Mouse (Mus musculus): ENCODE measurements around the gene Zfp69. TPM values are rescaled to one million over a fixed set of nuclear protein-coding genes. Genes with fewer than 3 reads are reported as not detected.
A peak's percentile ranks its signal among the peaks of the same experiment; 100 is the strongest.

Zfp69 gene
- polyA plus RNA-seq, 1 experiment from 2014 or later, result 6.6 TPM

DNA sequence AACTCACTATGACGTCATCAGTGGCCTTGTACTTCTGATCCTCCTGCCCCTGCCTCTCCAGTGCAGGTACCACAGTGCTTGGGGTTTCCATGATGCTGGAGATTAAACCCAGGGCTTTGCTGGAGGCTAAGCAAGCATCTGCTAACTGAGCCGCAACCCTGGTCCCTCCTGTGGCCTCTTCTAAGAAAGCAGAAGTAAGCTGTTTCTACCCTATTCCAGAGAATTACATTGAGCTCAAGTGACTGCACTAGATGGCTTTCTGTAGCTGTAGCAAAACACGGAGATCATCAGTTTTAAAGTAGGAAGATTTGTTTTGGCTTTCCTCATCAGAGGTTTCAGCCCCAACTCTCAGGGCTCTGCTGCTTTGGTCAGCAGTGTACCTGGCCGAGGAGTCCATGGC is 37.0 kb downstream of the Zfp69 start:
- 62% methylated on average over 4 of the region's 4 CpGs for WGBS
- DNase-seq (ENCODE audit: low spot score) (no peak), ATAC-seq (ENCODE audit: low read depth) (no peak)
- Histone ChIP-seq H3K4me2 (ENCODE audit: low read depth, low read length) (no peak overlapping the region), H3K4me1 (ENCODE audit: control insufficient read depth, insufficient read depth, low read length) (no peaks in the 10 kb centered on the region), H3K9me3 (ENCODE audit: control insufficient read depth, low read length) (no peaks in the 10 kb centered on the region), H3K27ac (replicated peaks; ENCODE audit: low read depth, low read length) (no peak overlapping the region), H3K4me3 (ENCODE audit: low read depth, low read length) (no peak overlapping the region), H3K36me3 (ENCODE audit: control insufficient read depth, insufficient read depth, low read length) (no peaks in the 10 kb centered on the region), H3K9ac (ENCODE audit: low read depth, low read length) (no peak overlapping the region), H3K27me3 (replicated peaks; ENCODE audit: control insufficient read depth, insufficient read depth, low read length) (no peaks in the 10 kb centered on the region)

DNA sequence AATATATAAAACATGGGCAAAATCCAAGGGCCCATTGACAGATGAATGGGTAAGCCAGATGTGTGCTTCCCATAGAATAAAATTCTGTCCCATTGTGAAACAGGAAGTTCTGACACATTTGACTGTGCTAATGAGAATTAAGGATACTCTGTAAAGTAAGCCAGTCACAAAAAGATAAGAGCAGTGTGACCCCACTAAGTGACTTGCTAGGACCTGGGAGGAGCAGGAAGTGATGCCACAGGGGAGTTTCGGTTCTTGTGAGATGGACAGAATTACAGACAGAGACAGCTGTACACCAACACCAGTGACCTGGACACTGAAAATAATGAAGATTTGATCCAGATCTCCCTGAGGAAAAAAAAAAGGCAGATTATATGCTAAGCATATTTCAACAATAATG is 37.6 kb downstream of the Zfp69 start:
- Histone ChIP-seq H3K9ac (ENCODE audit: low read depth, low read length) (no peak overlapping the region), H3K9me3 (ENCODE audit: control insufficient read depth, low read length) (no peaks in the 10 kb centered on the region), H3K4me2 (ENCODE audit: low read depth, low read length) (no peak overlapping the region), H3K36me3 (ENCODE audit: control insufficient read depth, insufficient read depth, low read length) (no peaks in the 10 kb centered on the region), H3K4me1 (ENCODE audit: control insufficient read depth, insufficient read depth, low read length) (no peaks in the 10 kb centered on the region), H3K4me3 (ENCODE audit: low read depth, low read length) (no peak overlapping the region), H3K27me3 (replicated peaks; ENCODE audit: control insufficient read depth, insufficient read depth, low read length) (0 out of 2 replicates have a peak, but pooled peaks cover 4% of the 10 kb centered on the region), H3K27ac (replicated peaks; ENCODE audit: low read depth, low read length) (no peak overlapping the region)
- ATAC-seq (ENCODE audit: low read depth) (no peak), DNase-seq (ENCODE audit: low spot score) (no peak)
- WGBS, result 50% methylated on average over 1 of the region's 1 CpGs

DNA sequence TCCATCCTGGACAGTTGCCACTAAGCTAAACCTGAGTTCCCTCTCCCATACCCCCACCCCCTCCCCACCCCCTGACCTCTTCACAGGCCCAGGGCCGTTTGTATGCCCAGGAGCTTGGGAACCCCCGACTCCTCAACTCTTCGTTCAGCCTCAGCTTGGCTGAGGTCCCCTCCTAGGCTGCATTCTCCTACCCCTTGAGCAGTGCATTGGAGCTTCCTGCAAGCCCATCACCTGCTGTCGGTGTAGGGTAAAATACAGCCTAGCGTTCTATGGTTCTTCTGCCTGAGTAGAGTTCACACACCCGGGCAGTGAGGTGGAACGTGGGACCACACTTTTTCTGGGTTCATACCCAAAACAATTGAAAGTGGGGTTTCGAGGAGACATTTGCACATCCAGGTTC is 38.1 kb downstream of the Zfp69 start:
- H3K4me2 ChIP-seq (ENCODE audit: low read depth, low read length), result no peak overlapping the region
- H3K9me3 ChIP-seq (ENCODE audit: control insufficient read depth, low read length), result no peaks in the 10 kb centered on the region
- no peak for ATAC-seq (ENCODE audit: low read depth)
- no peak overlapping the region for H3K27ac ChIP-seq (replicated peaks; ENCODE audit: low read depth, low read length)
- H3K4me3 ChIP-seq (ENCODE audit: low read depth, low read length), result no peak overlapping the region
- 66% methylated on average over 8 of the region's 8 CpGs for WGBS
- H3K9ac ChIP-seq (ENCODE audit: low read depth, low read length), result no peak overlapping the region
- 0 out of 2 replicates have a peak, but pooled peaks cover 4% of the 10 kb centered on the region for H3K27me3 ChIP-seq (replicated peaks; ENCODE audit: control insufficient read depth, insufficient read depth, low read length)
- H3K36me3 ChIP-seq (ENCODE audit: control insufficient read depth, insufficient read depth, low read length), result no peaks in the 10 kb centered on the region
- H3K4me1 ChIP-seq (ENCODE audit: control insufficient read depth, insufficient read depth, low read length), result no peaks in the 10 kb centered on the region
- no peak for DNase-seq (ENCODE audit: low spot score)

DNA sequence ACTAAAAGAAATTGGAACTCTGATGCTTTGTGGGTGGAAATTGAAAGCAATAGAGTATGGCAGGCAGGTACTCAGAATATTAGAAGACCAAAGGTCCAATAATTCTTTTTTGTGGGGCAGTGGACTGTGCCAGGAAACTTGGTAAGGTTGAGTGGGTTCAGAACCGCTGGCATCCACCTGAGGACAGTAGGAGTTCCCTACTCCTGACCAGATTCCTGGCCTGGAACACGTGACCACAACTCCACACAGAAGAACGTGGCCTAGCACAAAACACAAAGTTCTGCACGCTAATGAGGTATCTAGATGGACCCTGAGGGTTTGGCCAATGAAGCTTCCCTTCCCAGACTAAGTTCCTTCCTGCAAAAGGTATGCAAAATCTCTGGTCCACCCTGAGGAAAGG is 38.6 kb downstream of the Zfp69 start:
- 0 out of 2 replicates have a peak, but pooled peaks cover 4% of the 10 kb centered on the region for H3K27me3 ChIP-seq (replicated peaks; ENCODE audit: control insufficient read depth, insufficient read depth, low read length)
- H3K36me3 ChIP-seq (ENCODE audit: control insufficient read depth, insufficient read depth, low read length), result no peaks in the 10 kb centered on the region
- no peaks in the 10 kb centered on the region for H3K9me3 ChIP-seq (ENCODE audit: control insufficient read depth, low read length)
- H3K27ac ChIP-seq (replicated peaks; ENCODE audit: low read depth, low read length), result no peak overlapping the region
- DNase-seq (ENCODE audit: low spot score), result no peak
- ATAC-seq (ENCODE audit: low read depth), result no peak
- H3K4me2 ChIP-seq (ENCODE audit: low read depth, low read length), result no peak overlapping the region
- no peak overlapping the region for H3K9ac ChIP-seq (ENCODE audit: low read depth, low read length)
- no peak overlapping the region for H3K4me3 ChIP-seq (ENCODE audit: low read depth, low read length)
- no peaks in the 10 kb centered on the region for H3K4me1 ChIP-seq (ENCODE audit: control insufficient read depth, insufficient read depth, low read length)
- WGBS, result 47% methylated on average over 4 of the region's 4 CpGs

DNA sequence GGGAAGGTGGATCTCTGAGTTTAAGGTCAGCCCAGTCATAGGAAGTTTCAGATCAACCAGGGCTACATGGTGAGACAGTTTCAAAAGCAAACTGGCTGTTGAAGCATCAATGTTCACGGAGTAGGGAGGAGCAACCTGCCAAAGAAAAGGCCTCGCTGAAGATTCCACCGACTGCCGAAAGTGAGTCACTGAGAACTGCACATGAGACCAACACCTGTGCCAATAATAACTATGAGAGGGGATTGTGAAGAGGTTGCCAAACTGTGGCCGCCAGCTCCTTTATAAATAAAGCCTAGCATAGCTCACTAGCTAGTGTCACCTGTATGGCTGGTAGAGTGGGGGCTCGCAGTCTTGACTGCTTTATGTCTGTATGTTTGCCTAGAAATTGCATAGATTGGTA is 40.4 kb downstream of the Zfp69 start:
- Histone ChIP-seq H3K27ac (replicated peaks; ENCODE audit: low read depth, low read length) (no peak overlapping the region), H3K9ac (ENCODE audit: low read depth, low read length) (no peak overlapping the region), H3K27me3 (replicated peaks; ENCODE audit: control insufficient read depth, insufficient read depth, low read length) (0 out of 2 replicates have a peak, but pooled peaks cover 4% of the 10 kb centered on the region), H3K36me3 (ENCODE audit: control insufficient read depth, insufficient read depth, low read length) (no peaks in the 10 kb centered on the region), H3K4me3 (ENCODE audit: low read depth, low read length) (no peak overlapping the region), H3K4me2 (ENCODE audit: low read depth, low read length) (no peak overlapping the region), H3K9me3 (ENCODE audit: control insufficient read depth, low read length) (no peaks in the 10 kb centered on the region), H3K4me1 (ENCODE audit: control insufficient read depth, insufficient read depth, low read length) (no peaks in the 10 kb centered on the region)
- no peak for ATAC-seq (ENCODE audit: low read depth)
- no peak for DNase-seq (ENCODE audit: low spot score)
- 75% methylated on average over 6 of the region's 6 CpGs for WGBS

DNA sequence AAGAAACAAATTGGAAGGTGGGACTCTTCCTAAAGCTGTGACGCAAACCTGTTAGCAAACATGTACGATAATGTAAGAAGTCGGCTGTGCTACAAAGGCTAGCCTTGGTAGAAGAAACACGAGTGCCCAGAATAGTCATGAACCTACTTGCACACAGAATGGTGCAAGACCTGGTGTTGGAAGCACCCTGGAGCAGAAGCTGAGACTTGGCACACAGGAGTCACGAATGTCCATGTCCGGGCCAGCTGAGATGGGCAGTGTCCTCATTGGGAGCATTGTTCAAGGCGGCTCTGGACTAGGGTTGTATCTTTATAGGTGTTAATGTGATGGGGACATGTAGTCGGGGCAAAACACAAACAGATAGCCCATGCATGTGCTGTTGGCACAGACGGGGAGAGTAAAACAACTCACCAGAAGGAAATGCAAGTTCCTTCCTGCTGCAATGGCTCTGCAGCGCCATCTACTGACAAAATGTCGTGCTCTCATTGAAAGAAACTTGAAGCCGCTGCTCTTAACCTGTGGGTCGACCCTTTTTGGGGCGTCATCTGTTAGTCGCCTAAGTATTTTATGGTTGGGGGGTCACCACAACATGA is 41.8 kb downstream of the Zfp69 start:
- ATAC-seq (ENCODE audit: low read depth), result 0 out of 2 replicates have a peak, but pooled peaks have one; percentile 50
- 32% methylated on average over 15 of the region's 15 CpGs for WGBS
- no peak overlapping the region for H3K27ac ChIP-seq (replicated peaks; ENCODE audit: low read depth, low read length)
- no peaks in the 10 kb centered on the region for H3K4me1 ChIP-seq (ENCODE audit: control insufficient read depth, insufficient read depth, low read length)
- H3K9ac ChIP-seq (ENCODE audit: low read depth, low read length), result peak overlapping the region; percentile 43; the same call in 1 of the 2 replicates
- no peak overlapping the region for H3K4me3 ChIP-seq (ENCODE audit: low read depth, low read length)
- H3K4me2 ChIP-seq (ENCODE audit: low read depth, low read length), result 0 out of 2 replicates have a peak overlapping the region, but pooled peaks have one; percentile 21
- peak; percentile 83 for DNase-seq (ENCODE audit: low spot score)
- H3K36me3 ChIP-seq (ENCODE audit: control insufficient read depth, insufficient read depth, low read length), result no peaks in the 10 kb centered on the region
- 0 out of 2 replicates have a peak, but pooled peaks cover 4% of the 10 kb centered on the region for H3K27me3 ChIP-seq (replicated peaks; ENCODE audit: control insufficient read depth, insufficient read depth, low read length)
- H3K9me3 ChIP-seq (ENCODE audit: control insufficient read depth, low read length), result no peaks in the 10 kb centered on the region

DNA sequence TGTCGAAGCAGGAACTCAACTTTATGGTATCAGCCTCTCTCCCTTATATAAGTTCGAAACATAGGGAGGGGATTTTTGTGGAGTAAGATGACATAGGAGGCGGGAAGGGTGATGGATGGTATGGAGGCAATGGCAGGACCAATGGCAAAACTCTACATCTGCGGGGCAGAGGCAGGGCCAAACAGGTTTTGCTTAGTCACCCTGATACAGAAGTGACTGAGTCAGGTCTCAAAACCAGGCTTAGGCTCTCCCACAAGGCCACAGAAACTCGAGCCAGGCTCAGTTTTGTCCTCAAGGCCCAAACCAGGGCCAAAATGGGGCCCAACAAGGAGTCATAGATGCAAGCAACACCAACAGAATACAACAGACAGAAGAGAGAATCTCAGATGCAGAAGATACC is 45.9 kb downstream of the Zfp69 start:
- H3K27me3 ChIP-seq (replicated peaks; ENCODE audit: control insufficient read depth, insufficient read depth, low read length), result 0 out of 2 replicates have a peak, but pooled peaks cover 4% of the 10 kb centered on the region
- no peak overlapping the region for H3K9ac ChIP-seq (ENCODE audit: low read depth, low read length)
- no peak overlapping the region for H3K27ac ChIP-seq (replicated peaks; ENCODE audit: low read depth, low read length)
- no peaks in the 10 kb centered on the region for H3K36me3 ChIP-seq (ENCODE audit: control insufficient read depth, insufficient read depth, low read length)
- H3K4me3 ChIP-seq (ENCODE audit: low read depth, low read length), result no peak overlapping the region
- WGBS, result 78% methylated on average over 5 of the region's 5 CpGs
- no peak overlapping the region for H3K4me2 ChIP-seq (ENCODE audit: low read depth, low read length)
- DNase-seq (ENCODE audit: low spot score) (no peak), ATAC-seq (ENCODE audit: low read depth) (no peak)
- no peaks in the 10 kb centered on the region for H3K4me1 ChIP-seq (ENCODE audit: control insufficient read depth, insufficient read depth, low read length)
- no peaks in the 10 kb centered on the region for H3K9me3 ChIP-seq (ENCODE audit: control insufficient read depth, low read length)

DNA sequence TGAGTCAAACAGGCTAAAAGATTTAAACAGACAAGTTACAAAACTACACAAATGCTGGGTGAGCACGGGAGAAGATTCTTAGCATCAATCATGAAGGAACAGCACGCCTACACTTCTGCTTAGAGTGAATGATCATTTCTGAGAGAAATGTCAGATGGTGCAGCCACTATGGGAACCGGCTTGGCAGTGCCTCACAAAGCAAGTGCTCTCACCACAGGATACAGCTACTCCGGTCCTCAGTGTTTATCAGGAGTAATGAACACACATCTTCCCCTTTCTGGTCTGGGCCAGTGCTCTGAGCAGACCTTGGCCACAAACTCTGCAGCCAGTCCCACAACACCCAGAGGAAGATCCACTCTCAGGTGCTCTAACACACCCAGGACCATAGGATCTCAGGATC is 47.0 kb downstream of the Zfp69 start:
- H3K4me3 ChIP-seq (ENCODE audit: low read depth, low read length), result no peak overlapping the region
- ATAC-seq (ENCODE audit: low read depth), result no peak
- H3K4me2 ChIP-seq (ENCODE audit: low read depth, low read length), result no peak overlapping the region
- no peak for DNase-seq (ENCODE audit: low spot score)
- WGBS, result 60% methylated on average over 4 of the region's 4 CpGs
- H3K27ac ChIP-seq (replicated peaks; ENCODE audit: low read depth, low read length), result no peak overlapping the region
- H3K4me1 ChIP-seq (ENCODE audit: control insufficient read depth, insufficient read depth, low read length), result no peaks in the 10 kb centered on the region
- H3K9ac ChIP-seq (ENCODE audit: low read depth, low read length), result no peak overlapping the region
- no peaks in the 10 kb centered on the region for H3K36me3 ChIP-seq (ENCODE audit: control insufficient read depth, insufficient read depth, low read length)
- 0 out of 2 replicates have a peak, but pooled peaks cover 4% of the 10 kb centered on the region for H3K27me3 ChIP-seq (replicated peaks; ENCODE audit: control insufficient read depth, insufficient read depth, low read length)
- H3K9me3 ChIP-seq (ENCODE audit: control insufficient read depth, low read length), result no peaks in the 10 kb centered on the region

All from embryonic facial prominence, embryonic 14.5 days (tissue).